Mouse (Mus musculus): ENCODE data around the gene Arl5c. TPM values are rescaled to one million over a fixed set of nuclear protein-coding genes. Genes with fewer than 3 reads are reported as not detected.
A peak's percentile ranks its signal among the peaks of the same experiment; 100 is the strongest.

The Arl5c gene
- total RNA-seq, 4 experiments from 2014 or later, result 0.59 to 1.5 (median 1.3) TPM

DNA sequence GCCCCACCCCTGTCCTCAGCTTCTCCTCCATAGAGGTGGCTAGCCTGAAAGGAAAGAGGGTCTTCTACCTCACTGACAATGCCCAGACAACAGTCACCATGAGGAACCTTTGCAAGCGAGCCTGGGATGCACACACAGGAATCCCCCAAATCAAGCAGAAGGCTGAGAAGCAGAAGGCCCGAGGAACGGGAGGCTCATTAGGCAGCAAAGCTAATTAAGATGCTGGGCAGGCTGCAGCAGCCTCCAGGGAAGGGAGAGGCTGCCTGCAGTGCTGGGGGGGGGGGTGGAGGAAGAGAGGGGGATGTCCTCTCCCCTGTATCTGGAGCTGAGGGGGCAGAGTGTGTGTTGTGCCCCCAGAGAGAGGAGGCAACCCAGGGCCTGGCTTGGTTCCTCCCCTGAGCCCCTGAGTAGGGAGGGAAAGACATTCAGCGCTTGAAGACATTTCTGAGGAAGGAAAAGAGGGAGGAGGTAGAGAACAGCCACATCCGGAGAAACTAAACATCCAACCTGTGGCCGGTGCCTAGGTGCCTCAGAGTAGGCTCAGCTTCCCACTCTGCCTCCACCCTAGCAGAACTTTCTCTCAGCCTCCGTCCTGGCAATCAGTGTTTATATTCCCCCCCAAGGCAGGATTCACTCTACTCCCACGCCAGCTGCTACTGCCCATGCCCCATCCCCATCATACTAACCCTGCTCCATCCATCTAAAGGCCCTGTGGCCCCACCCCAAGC, 24.1 kb upstream of the Arl5c start:
- peak in 1 of 2 experiments; percentile 48 for DNase-seq (ENCODE audit: low spot score in 2 of 2)

DNA sequence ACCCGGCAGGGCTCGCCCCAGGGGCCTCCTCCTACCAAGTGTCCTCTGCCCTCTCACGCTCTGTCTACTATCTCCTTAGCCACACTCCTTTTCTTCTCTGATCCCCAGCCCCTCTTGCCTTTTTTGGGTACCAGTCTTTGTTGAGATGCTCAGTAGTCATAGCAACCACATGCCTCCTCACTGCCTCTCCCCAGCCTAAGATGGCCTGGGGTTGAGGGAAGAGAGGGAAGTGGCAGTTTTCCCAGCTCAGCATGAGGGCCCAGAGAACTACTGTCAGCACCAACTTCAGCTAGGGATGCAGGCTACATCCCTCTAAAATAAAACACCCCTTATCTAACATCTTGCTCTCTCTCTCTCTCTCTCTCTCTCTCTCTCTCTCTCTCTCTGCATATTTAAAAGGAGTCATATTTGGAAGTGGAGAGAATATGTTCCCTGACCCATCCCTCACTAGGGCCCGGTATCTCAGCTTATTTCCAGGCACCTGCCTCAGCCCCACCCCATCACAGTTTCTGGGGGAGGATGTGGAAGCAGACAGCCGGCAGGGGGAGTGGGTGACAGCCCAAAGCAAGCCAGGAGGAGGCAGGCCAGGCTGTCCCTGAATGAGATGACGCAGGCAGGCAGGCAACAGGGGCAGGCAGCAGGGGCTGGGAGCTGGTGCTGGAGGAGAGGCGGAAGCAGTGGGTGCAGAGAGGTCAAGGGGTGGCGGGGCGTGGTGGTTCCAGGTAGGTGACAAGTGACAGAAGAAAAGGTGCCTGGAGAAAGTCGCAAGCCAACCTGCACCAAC, 23.1 kb upstream of the Arl5c start:
- DNase-seq (ENCODE audit: low spot score in 2 of 2), result peak; percentile 73 to 80

DNA sequence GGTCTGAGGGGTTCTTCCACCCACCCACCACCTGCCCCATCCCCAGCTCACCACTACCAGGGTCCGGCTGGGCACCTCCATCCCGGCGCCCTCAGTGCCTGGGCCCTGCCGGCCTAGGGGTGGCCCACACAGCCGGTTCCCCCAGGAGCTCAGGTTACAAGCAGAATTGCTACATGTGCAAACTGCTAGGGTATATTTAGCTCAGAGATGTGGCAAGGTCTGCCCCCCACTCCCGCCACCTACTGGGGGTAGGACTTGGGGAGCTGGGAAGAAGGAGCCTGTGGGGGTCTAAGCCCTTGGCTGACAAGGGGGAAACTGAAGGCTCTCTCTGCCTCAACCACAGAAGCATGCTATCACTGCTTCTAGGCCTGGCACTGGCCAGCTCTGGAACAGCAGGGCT, 22.2 kb upstream of the Arl5c start:
- no peak for DNase-seq (ENCODE audit: low spot score in 2 of 2)

DNA sequence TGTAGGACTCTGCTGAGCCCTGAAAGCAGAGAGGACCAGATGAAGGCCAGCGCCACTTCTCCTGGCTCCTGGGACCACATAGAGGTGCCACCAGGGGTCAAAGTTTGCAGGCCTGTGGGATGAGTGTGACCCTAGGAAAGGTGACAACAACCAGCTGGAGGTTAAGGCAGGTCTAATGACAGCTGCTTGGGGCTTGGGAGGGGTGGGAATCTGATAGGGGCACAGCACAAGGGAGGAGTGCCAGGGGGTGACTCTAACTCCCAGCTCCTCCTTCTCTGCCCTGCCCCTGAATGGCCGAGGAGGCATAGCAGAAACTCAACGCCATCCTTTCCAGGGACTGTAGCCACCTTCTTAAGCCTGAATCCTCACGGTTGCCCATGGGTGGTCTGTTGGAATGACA, 20.8 kb upstream of the Arl5c start:
- DNase-seq (ENCODE audit: low spot score in 2 of 2), result no peak

DNA sequence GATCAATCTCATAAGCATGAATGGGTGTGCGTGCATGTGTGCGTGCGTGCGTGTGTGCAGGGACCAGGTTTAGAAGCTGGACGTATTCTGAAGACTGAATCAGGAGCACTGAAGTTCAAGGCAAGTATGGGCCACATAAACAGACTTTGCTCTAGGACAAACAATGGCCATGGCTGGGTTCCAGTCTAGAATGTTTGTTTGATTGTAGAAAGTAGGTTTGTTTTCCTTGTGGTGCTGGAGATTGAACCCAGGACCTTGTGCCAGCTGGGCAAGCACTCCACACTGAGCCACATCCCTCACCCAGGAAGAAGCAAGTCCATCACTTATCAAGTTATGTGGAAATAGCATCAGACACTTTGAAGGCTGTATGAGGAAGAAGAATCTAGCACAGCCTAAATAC, 20.2 kb upstream of the Arl5c start:
- no peak for DNase-seq (ENCODE audit: low spot score in 2 of 2)

DNA sequence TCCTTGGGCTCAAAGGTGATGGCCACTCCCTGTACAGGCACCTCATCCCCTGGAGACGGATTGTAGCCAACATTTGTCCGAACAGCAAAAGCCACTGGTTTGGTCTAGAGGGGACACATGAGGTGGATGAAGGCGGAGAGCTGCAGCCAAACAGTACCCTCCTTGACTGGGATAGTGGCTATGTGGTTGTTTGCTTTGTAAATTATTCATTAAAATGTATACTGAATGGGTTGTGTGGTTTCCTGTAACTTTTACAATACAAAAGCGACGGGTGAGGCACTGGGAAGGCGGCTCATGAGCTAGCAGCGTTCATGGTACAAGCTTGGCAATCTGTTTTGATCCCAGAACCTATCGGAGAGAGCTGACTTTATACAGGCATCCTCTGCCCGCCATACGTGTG, 16.9 kb upstream of the Arl5c start:
- no peak for DNase-seq (ENCODE audit: low spot score in 2 of 2)

DNA sequence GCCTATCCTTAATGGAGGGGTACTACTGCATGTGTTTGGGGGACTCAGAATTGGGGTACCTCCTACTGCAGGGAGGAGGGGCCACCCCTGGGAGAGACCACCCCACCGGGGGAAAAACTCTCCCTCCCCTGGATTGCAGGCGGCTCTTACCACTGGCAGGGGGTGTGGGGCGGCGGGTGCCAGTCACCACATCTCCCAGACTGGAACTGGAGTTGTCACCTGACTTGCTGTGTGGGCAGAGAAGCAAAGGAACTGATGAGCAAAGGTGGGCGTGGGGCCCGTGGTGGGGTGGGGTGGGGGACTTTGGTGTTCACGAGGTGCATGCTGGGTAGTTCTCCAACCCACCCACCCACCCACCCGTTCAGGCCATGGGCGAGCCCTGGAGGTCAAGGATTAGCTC, 15.7 kb upstream of the Arl5c start:
- no peak for DNase-seq (ENCODE audit: low spot score in 2 of 2)

DNA sequence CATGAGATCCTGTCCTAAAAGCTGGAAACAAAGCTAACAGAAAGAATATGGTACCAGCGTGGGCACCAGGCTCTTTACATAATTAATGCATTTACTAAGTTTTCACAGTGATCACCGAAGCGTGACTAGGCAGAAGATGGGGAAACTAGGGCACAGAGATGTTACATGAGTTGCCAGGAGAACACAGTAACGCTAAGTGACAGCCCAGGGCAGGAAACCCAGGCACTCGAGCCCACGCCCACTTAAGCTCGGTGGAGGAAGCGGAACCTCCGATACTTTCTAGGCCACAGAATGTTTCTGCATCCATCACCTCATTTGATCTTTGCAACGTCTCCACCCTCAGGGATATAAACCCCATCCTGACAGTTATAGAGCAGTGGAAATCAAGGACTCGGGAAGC, 12.1 kb upstream of the Arl5c start:
- no peak for DNase-seq (ENCODE audit: low spot score in 2 of 2)

DNA sequence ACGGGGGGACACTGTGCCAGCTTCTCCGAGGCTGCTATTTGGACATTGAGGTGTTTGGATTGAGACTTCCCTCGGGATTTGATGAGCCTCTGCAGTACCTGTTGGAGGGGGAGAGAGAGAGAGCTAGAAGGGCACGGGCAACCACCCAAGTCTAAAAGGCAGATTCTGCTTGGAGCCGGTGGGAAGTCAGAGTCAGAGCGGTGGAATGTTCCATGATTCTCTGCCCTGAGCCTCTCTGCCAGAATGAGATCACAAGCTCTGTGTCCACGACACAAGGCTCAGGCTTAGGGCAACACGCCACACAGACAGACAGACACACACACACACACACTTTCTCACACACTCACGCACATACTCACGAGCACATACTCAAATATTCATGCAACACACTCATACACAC, 9.7 kb upstream of the Arl5c start:
- DNase-seq (ENCODE audit: low spot score in 2 of 2), result no peak

DNA sequence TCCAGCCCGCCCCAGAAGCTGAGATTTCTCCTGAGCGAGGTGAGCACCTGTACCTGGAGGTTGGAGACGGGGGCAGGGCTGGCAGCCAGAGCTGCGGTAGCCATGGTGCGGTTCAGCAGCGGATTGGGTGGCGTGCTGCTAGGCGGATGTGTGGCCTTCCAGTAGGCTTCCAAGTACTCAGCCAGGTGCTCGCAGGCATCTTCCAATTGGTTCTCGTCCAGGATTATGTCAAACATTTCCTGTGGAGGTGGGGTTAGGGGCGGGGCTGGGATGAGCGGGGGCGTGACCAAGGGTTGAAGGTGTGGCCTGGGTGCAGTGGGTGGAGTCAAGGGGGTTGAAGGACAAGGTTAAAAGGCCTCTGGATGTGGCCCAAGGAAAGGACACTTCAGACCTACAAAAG, 9.1 kb upstream of the Arl5c start:
- DNase-seq (ENCODE audit: low spot score in 2 of 2), result no peak

DNA sequence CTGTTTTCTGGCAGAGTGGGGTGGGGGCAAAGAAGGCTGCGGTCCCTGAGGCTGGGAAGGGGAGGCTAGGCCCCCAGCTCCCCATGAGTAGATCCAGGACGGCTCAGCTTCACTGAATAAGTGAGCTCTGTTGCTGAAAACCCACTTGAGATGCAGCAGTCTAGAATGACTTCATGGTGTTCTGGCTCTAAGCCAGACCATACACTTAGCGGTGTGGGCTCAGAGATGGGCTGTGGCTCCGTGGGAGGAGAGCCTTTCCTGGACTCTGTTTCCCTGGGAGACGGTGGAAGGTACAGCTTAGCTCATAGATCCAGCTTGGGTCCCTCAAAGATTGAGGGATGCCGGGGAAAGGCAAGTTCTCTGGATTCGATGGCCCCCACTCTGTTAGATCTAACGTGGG, 8.2 kb upstream of the Arl5c start:
- DNase-seq (ENCODE audit: low spot score in 2 of 2), result no peak

DNA sequence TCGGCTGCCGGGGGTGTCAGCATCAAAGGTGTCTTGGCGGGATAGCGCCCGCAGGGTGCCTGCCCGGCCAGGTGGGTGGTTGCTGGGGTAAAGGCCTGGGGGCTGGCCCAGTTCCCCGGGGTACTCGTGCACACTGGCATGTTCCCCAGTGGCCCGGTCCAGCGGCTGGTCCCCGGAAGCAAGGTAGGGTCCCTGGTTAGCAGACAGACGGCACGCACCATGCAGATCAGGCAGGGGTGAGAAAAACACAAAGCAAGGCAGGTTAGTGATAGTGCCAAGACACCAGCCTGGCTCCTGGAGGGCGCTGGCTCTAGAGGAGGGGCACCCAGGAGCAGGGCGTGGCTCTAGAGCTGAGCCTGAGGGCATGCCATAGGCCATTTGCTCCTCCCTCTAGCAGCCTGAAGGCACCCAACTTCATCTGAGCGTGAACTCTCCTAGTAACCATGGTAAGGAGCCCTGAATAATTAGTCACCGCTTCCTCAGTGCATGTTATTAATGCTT, 7.2 kb upstream of the Arl5c start:
- no peak for DNase-seq (ENCODE audit: low spot score in 2 of 2)

DNA sequence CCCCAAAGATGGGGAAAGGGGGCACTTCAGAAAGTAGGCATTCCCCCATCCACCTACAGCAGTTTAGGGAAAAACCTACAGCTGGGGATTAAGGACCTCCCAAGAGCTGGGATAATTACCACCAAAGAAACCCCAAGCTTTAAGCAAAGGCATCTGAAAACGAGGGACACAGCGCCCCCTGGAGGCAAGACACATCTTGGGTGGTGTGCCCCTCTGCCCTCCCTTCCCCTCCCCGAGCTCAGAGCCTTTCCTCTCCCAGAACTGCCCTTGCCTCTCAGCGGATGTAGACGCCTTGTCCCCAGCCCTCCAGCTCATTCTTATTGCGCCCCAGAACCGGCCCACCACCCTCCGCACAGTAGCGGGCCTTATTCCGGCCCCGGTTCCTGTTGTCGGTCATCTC, 6.6 kb upstream of the Arl5c start:
- DNase-seq (ENCODE audit: low spot score in 2 of 2), result no peak

DNA sequence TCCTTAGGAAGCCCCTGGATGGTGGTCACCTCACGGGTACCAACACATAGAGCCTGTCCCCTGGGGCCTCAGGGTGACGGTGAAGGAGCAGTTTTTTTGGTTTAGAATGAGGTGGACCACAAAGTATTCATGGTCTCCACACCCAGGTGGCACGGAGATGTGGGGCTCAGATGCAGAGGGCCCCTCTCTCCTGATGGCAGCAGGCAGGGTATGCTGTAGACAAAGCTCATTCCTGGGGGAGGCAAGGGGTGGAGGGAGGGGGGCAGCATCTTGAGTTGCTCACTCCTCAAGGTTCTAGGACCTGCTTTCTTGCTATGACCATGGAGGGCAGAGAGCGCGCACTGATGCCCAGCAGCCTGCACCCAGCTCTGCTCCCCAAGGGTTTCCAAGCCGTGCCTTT, 6.0 kb upstream of the Arl5c start:
- no peak for DNase-seq (ENCODE audit: low spot score in 2 of 2)

DNA sequence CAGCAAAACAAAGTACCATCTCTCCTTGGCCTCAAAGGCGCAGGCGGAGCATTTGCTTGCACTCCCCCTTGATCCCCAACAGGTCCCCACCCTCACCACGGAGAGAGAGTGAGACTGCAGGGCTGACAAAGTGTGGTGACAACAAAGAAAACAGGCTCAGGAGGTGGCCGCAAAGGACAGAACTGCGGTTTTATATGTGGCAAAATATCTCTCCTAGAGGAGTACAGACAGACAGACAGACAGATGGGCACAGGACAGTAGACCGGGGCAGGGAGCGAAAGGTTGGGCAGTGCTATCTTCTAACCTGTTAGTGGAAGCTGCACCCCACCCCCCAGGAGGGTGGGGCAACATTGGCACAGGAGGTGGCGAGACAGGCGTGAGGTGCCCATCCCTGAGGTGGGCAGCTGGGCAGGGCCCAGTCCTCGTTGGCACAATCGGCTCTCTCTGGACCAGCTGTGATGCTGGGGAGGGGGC, 5.4 kb upstream of the Arl5c start:
- DNase-seq (ENCODE audit: low spot score in 2 of 2), result no peak

DNA sequence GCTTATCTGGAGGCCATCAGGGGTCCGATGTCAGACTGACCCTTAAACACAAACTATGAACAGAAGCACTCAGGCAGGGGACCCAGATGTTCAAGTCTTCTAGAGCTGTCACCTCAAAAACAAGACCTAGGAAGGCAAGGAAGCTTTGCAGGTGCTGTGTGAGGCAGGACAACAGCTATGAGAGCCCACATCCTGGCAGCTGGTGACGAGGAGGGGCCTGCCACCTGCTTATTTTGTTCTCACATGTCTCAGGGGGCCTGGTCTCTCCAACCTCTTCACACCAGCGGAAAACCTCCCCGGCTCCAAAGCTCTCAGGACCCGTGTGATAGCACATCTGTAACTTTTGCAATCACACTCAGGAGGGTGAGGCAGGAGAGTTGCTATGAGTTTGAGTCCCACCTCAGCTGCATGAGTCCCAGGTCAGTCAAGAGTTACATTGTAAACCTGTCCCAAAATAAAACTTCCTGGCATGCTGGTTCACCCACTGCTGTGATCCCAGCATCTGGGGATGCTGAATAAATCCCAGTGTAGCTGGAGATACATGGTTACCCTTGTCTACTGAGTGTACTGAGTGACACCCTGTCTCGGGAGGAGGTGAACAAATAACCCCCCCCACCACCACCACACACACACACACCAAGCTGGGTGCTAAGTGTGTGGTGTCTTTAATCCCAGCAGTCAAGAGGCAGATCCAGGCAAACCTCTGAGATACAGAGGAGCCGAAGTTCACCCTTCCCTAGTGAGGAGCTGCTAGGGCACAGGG, 4.6 kb upstream of the Arl5c start:
- no peak for DNase-seq (ENCODE audit: low spot score in 2 of 2)

DNA sequence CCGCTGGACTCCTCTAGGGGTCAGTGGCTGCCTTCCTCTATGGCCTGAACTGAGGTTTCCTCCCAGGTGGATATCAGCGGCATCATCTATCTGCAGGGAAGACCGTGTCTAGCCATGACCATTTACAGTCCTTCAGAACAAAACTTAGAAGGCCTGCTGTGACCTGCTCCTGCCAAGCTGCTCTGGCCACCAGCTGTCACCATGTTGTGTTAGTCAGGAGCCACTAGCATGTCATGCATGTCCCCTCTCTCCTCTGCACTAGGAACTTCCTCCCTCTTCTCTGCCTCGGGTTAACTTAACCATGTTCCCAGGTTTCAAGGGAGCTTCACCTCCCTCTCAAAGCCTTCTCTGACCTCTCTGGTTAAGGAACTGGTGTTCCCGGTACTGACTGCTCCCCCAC, 3.8 kb upstream of the Arl5c start:
- no peak for DNase-seq (ENCODE audit: low spot score in 2 of 2)

DNA sequence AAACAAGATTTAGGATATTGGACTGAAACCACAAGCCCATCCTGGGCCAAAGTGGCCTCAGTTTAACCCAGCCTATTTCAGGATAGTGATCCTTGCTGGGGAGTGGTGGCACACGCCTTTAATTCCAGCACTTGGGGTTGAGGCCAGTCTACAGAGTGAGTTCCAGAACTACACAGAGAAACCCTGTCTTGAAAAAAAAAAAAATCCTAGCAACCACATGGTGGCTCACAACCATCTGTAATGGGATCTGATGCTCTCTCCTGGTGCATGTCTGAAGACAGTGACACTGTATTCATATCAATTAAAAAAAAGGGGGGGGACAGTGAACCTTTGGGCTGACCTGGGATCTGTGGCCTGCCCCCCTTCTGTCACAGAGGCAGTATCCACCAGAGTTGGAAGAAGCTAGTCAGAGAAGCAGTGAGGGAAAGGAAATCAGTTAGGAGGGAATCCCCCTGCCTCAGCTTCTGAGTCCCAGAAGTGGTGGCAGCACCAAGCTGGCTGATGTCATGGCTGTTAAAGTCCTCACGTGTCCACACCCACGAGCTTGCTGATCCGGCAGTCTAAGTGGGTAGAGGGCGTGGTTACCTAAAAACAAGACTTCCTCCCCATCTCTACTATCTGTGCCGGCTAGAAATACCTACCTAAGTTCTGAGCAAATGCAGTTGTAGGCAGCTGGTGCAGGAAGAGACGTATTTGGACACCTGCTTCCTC, 3.1 kb upstream of the Arl5c start:
- DNase-seq (ENCODE audit: low spot score in 2 of 2), result no peak

DNA sequence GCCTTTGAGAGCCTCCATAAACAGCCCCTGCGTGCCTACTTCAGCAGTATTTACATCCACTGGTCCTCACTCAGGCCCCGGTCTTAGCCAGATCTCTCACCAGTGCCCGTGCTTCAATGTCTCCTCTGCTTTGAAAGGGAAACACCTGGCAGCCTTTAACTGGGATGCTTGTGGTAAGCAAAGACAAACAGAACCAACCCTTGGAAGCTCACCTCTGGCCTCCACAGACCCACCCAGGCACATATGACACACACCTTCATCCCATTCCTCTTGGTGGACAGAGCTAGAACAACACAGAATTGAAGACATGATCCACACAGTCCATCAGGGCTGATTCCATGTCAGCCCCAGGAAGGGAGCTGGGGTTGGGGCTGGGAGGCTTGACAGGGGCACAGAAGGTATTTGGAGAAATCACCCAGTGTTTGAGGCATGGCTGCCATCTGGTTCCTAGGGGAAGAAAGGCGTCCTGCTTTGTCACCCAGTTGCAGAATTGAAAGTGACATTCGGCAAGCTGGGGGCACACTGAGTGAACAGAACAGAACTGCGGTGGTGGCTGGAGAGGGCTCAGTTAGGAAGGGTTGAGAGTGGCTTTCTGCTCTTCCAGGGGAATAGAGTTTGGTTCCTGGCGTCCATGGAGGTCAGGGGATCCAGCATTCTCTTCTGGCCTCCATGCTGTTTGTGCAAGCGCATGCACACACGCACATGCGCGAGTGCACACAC, 2.3 kb upstream of the Arl5c start:
- DNase-seq (ENCODE audit: low spot score in 2 of 2), result no peak

DNA sequence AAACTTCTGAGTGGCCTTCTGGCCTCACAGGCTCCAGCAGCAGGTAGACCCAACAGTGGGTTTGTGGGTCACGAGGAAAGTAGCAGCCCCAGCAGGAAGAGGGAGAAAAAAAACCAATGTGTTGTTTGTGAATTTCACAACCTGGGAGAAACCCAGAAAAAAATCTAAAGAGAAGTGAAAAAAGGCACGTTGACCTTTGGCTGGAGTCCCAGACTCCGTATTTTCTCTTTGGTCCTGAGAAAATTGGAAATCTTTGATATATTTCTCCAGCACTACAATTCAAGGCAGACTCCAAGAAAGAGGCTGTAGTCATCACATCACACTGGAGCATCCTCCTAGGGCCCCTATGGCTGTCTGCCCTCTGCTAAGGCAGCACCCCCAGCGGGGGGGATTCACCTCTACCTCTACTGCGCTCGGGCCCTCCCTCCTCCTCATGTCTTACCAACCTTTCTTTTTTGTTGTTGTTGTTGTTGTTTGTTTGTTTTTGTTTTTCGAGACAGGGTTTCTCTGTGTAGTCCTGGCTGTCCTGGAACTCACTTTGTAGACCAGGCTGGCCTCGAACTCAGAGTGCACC, 1.5 kb upstream of the Arl5c start:
- DNase-seq (ENCODE audit: low spot score in 2 of 2), result no peak

Measured in layer of hippocampus, adult 8-10 months (tissue).